Mouse (Mus musculus) heart, postnatal 0 days (tissue): ENCODE results near the gene Iqcf3.

Source experiments
- CTCF ChIP-seq: IDR thresholded peaks from 2 replicates; pipeline ENCODE4 v1.5.1; 2016; ENCODE audit warnings: antibody characterized with exemption, control low read depth, low read depth
- EP300 ChIP-seq: IDR thresholded peaks from 2 replicates; pipeline ENCODE4 v1.6.1; 2016; ENCODE audit warnings: antibody characterized with exemption, low read depth

DNA sequence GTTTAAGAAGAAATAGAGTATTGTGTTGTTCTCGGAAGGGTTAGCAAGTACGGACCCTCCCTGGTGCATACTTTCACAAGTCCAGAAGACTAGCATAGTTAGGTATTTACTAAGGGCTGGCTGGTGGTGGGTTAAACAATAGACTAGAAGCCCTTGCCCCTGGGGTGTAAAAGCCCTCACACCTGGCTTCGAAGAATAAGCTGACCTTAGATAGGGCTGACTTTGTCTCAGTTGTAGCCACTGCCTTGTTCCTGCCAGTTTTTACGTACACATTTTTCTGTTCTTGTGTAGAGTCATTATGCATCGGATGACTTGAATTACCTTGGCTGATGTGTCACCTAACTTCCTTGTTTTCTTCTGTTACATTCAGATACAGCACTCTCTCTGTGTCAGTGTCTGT, 11.9 kb upstream of the Iqcf3 start:
- TF ChIP-seq EP300 (no peak), CTCF (no peak)
